Mouse (Mus musculus): ENCODE data around the gene Nat14. TPM values are rescaled to one million over a fixed set of nuclear protein-coding genes. Genes with fewer than 3 reads are reported as not detected.

Gene Nat14
- total RNA-seq, 2 experiments from 2014 or later, result 86.6 to 92.4 TPM

Other genes with a start within 250 kb of the Nat14 start
- gene Hspbp1, start 237.0 kb upstream of the Nat14 start, total RNA-seq (2021), result 100 to 1,000 TPM; 102 to 108 TPM
- gene Brsk1, start 231.4 kb upstream of the Nat14 start, total RNA-seq (2021), result 100 to 1,000 TPM; 330 to 331 TPM
- under 1 TPM in 1 of 2 experiments, not detected in 1; 0.21 TPM for gene Tmem150b, start 196.8 kb upstream of the Nat14 start, total RNA-seq (2021)
- gene Kmt5c, start 181.9 kb upstream of the Nat14 start, total RNA-seq (2021), result 10 to 100 TPM; 37.1 to 43.3 TPM
- 1 to 10 TPM; 5.1 to 5.7 TPM for gene Cox6b2, start 168.9 kb upstream of the Nat14 start, total RNA-seq (2021)
- not detected for gene Fam71e2, start 150.7 kb upstream of the Nat14 start, total RNA-seq (2021)
- under 1 TPM; 0.18 to 0.55 TPM for gene Il11, start 139.2 kb upstream of the Nat14 start, total RNA-seq (2021)
- gene Tmem190, start 139.1 kb upstream of the Nat14 start, total RNA-seq (2021), result not detected
- 1 to 10 TPM; 2.7 to 4.4 TPM for gene Tmem238, start 132.4 kb upstream of the Nat14 start, total RNA-seq (2021)
- 100 to 1,000 TPM; 480 to 489 TPM for gene Rpl28, start 129.2 kb upstream of the Nat14 start, total RNA-seq (2021)
- gene Ube2s, start 109.4 kb upstream of the Nat14 start, total RNA-seq (2021), result 100 to 1,000 TPM; 115 to 145 TPM
- 100 to 1,000 TPM; 116 to 133 TPM for gene Shisa7, start 77.3 kb upstream of the Nat14 start, total RNA-seq (2021)
- 1 to 10 TPM; 4.6 to 5.0 TPM for gene Isoc2b, start 51.8 kb upstream of the Nat14 start, total RNA-seq (2021)
- 1 to 10 TPM; 7.5 to 8.6 TPM for gene Isoc2a, start 44.9 kb upstream of the Nat14 start, total RNA-seq (2021)
- under 1 TPM; 0.29 to 0.34 TPM for gene Gm36210, start 15.5 kb upstream of the Nat14 start, total RNA-seq (2021)
- gene Zfp628, start 6.8 kb upstream of the Nat14 start, total RNA-seq (2021), result 10 to 100 TPM; 14.5 to 16.3 TPM
- gene Ssc5d, start 3.8 kb downstream of the Nat14 start, total RNA-seq (2021), result 1 to 10 TPM; 2.3 to 2.9 TPM
- gene Sbk2, start 42.4 kb downstream of the Nat14 start, total RNA-seq (2021), result under 1 TPM in 1 of 2 experiments, not detected in 1; 0.15 TPM
- gene Sbk3, start 49.1 kb downstream of the Nat14 start, total RNA-seq (2021), result under 1 TPM; 0.42 to 0.55 TPM
- gene Zfp579, start 74.1 kb downstream of the Nat14 start, total RNA-seq (2021), result 10 to 100 TPM; 33.8 to 36.3 TPM
- gene Zfp524, start 92.4 kb downstream of the Nat14 start, total RNA-seq (2021), result 1 to 10 TPM; 5.3 to 6.7 TPM
- gene Fiz1, start 92.7 kb downstream of the Nat14 start, total RNA-seq (2021), result 10 to 100 TPM; 24.9 to 25.3 TPM
- not detected for gene Gm44973, start 93.5 kb downstream of the Nat14 start, total RNA-seq (2021)
- 10 to 100 TPM; 34.1 to 35.2 TPM for gene Zfp865, start 98.3 kb downstream of the Nat14 start, total RNA-seq (2021)
- 10 to 100 TPM; 65.7 to 68.5 TPM for gene Ccdc106, start 98.5 kb downstream of the Nat14 start, total RNA-seq (2021)
- gene 4632433K11Rik, start 112.1 kb downstream of the Nat14 start, total RNA-seq (2021), result not detected
- 1 to 10 TPM; 5.4 TPM for gene Zfp784, start 116.4 kb downstream of the Nat14 start, total RNA-seq (2021)
- gene Zfp580, start 129.5 kb downstream of the Nat14 start, total RNA-seq (2021), result 10 to 100 TPM; 56.1 to 62.8 TPM
- 100 to 1,000 TPM; 166 to 173 TPM for gene U2af2, start 140.1 kb downstream of the Nat14 start, total RNA-seq (2021)
- gene Epn1, start 158.2 kb downstream of the Nat14 start, total RNA-seq (2021), result 100 to 1,000 TPM; 429 to 432 TPM
- gene Rfpl4, start 194.9 kb downstream of the Nat14 start, total RNA-seq (2021), result not detected
- gene Rasl2-9, start 203.9 kb downstream of the Nat14 start, total RNA-seq (2021), result under 1 TPM in 1 of 2 experiments, not detected in 1; 0.35 TPM
- gene Vmn1r55, start 227.6 kb downstream of the Nat14 start, total RNA-seq (2021), result not detected

Measured in left cerebral cortex, postnatal 14 days (tissue).